Mouse (Mus musculus): ENCODE data around the gene Hip1r.

Gene Hip1r

DNA sequence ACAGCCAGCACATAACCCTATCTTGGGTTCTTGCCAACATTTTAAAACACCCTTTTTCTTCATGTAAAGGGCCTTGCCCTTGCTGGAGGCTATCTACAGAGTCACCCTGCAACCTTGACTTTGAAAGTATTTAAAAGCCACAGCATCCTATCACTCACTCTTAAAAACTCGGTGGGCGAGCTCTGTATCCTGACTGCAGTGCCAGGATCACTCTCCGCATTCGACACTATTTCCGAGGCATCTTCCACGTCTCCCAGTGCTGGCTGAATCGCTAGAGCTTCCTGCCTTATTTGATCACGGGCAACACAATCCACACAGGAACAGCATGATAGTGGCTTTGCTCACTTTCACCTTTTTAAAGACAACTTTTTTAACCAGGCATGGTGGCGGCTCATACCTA is 44.5 kb downstream of the Hip1r start:
- DNase-seq (ENCODE audit: low spot score in 2 of 2): no peak

DNA sequence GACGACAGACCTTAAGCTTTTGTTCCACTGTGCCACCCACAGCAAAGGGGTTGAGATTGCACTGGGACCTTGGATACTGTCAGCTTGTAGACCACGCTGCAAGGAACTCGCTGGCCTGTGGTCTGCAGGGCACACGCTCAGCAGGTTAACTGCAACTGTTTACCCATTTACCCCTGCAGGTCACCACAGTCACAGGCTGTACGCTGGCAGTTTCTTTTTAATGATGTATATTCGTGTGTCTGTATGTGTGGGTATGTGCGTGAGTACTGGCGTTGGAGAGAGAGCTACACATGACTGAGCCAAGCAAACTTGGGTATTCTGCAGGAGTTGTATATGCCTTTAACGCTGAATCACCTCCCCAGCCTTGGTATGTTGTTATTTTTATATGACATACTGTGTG is 45.2 kb downstream of the Hip1r start:
- no peak for DNase-seq (ENCODE audit: low spot score in 2 of 2)

DNA sequence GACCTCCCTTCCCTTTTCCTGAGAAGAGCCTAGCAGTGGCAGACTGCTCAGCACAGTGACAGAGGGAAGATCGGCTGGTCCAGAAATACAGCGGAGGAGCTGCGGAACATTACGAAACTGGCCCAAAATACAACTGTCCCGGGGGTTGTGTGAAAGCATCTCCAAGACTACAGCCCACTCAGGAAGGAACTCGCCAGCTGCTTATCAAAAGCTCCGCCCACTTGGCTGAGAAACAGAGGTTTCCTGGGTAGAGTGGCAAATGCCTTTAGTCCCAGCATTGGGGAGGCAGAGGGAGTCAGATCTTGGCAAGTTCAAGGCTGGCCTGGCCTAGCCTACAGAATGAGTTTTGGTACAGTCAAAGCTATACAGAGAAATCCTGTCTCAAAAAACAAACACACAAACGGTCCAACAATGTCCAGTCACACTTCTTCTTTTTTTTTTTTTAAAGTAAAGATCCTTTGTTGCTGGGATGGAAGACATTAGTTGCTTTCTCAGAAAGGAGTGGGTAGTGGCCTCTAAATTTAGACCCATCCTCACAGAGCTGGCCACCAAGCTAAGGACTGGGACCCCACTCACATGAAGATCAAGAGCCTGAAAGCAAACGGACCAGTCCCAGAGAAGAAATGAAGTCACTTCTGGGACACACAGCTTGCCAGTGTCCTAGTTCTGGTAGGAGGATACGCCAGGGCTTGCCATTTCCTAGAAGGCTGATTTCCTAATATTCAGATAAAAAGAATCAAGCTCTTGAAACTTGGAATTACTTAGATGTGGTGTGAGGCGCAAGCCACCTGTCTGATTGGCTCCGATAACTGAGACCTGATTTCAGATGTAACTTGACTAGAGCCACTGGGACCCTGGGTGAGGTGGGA is 46.2 kb downstream of the Hip1r start:
- DNase-seq (ENCODE audit: low spot score in 2 of 2): peak; percentile 89 to 91

DNA sequence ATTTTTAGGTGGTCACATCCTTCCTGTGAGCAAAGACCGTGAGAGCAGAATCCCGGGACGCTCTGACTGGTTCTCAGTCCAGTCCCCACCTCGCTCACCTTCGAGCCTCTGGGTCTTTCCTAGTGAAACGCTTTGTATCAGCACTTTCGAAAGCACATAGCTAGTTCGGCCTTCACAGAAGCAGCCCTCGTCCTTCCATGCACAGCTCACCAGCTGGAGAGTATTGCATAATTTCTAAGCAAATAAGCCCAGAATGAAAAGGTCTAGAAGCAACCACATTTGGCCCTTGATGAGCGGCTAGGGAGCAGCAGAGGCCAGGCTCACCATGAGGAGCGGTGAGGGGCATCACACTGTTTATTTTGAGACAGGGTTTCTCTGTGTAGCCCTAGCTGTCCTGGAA is 47.7 kb downstream of the Hip1r start:
- peak in 1 of 2 experiments; percentile 13 for DNase-seq (ENCODE audit: low spot score in 2 of 2)

DNA sequence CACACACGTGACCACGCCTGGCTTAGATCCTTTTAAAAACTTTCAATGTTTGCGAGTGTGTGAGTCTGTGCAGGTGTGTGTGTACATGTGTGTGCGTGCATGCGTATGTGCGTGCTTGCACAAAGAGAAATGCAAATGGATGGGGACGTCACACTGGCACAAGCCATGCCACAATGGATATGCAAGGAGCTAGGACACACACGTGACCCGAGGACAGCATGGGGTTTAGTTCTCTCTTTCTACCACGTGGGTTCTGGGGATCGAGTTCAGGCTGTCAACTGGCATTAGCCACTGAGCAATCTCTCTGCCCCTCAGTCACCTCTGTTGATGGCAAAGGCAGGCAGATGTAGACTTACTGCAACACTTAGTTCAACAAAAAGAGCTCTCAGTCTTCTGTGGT is 48.3 kb downstream of the Hip1r start:
- DNase-seq (ENCODE audit: low spot score in 2 of 2): peak in 1 of 2 experiments; percentile 3

DNA sequence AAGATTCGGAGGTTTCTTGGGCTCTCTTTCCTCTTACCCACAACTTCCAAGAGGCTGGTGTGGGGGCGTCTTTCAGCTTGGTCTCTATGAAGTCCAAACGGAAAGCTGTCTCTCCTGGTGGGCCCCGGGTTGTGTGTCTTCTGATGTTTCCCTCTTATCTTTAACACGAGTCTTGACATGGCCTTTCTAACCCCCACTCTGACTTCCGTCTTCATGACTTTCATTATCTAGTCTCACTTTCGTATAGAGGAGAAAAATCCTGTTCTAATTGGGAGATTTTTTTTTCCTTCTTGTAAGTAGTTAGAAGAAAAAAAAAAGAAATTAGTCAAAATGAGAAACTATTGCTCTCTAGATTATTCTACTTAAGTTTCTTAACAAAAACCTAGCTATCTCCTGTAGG is 48.9 kb downstream of the Hip1r start:
- DNase-seq (ENCODE audit: low spot score in 2 of 2): peak in 1 of 2 experiments; percentile 31

DNA sequence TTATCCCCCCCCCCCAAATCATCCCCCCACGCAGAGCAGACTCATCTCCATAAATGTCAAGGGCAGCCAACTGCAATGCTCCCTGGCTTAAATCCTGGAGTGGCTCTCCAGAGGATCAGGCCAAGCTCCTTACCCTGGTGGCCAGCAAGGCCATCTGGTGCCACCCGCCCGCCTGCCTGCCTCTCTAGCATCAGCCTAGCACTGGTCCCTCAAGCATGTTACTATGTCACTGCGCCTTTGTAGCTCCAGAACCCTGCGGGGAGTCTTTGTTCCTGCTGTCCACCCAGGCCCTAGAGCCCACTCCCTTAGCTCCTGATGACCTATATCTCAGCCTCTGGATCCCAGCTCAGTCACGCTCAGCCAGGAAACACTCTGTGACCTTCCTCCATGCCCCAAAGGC is 51.2 kb downstream of the Hip1r start:
- no peak for DNase-seq (ENCODE audit: low spot score in 2 of 2)

DNA sequence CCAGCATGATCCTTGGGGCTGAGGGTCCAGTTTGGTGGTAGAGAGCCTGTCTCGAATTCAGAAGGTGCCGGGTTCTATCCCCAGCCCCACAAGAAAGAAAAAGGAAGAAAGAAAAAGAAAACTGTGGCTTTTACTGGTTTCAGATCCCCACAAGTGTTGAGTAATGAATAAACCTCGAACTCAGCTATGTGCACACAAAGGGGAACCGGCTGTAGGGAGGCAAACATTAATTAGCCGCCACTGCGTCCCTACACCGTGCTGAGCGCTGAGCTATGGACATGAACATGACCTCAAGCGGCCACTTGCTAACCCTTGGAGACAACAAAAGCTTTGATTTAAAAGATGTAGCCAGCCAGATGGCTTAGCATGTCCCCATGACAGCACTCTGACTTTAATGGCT is 51.7 kb downstream of the Hip1r start:
- DNase-seq (ENCODE audit: low spot score in 2 of 2): no peak

DNA sequence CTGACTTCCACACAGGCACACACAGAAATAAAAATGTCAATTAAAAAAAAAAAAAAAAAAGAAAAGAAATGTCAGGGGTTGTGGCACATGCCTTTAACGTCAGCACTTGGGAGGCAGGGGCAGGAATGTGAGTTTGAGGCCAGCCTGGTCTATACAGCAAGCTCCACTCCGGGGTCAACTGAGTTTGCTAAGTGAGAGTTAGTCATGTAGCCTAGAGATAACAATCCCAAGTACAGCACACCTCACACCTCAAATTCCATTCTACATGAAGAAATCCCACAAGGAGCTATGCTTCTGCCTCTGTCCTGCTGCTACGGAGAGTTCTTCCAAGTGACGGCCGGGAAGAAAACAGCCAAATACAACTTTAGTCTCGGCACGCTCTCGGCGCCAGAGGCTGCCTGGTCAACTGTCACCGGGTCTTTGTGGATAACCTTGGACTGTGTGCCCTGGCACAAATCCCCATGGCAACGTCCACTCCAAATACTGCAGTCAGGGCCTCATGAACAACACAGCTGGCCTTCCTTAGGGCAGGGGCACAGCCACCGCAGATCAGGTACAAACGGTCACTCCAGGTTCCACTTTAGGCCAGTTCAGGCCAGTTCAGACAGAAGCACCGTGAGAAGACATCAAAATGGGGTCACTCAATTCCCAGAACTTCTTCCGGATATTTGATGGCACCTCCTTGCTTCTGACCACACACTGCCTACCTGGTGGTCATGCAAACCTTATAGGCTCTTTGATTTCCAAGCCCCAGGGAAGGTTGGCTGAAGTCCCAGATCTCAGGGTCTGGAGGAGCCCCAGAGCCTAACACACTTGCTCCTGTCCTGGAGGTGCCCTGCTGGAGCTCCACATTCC is 52.4 kb downstream of the Hip1r start:
- DNase-seq (ENCODE audit: low spot score in 2 of 2): no peak

DNA sequence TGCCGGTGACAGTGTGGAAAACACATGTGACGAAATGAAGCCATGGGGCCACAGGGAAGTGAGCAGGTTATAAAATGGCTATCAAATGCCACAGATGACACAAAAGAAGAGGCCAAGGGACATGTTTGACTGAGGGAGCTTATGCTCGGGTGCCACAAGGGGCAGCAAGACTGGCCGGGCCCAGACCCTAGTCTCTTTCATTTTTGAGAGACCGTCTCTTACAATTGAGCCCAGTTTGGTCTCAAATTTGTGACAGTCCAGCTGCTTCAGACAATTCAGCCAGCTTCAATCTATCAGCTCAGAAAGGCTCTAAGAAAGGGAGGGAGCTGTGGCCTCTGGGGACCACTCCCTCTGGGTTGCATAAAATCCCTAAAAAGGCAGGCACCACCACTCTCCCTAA is 53.1 kb downstream of the Hip1r start:
- DNase-seq (ENCODE audit: low spot score in 2 of 2): no peak

DNA sequence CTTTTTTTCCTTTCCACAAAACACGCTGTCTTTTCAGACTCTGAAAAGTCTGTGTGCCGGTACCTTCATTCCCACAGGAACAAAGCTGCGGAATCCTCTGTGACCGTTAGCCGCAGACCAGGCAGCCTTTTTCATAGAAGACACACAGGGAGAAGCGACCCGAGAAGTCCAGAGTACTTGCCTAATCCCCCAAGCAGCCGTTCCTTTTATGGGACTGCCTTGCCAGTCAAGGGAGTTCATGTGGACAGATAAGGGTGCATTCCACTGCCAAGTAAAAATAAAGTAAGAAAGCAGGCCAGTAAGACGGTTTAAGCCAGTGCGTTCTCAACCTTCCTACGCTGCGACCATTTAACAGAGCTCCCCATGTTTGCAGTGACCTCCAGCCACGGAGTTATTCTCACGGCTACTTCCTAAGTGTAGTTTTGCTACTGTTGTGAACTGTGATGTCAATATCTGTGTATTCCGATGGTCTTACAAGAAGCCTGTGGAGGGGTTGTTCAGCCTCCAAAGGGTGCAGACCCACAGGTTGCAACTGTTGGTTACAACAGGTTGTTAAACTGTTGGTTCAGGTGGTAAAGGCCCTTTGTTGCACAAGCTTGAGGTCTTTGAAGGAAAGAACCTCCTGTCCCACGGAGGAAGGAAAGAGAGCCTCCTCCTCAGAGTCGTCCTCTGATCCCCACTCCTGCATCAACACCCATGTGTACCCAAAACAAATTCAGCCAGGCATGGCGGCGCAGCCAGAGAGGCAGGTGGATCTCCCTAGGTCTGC is 54.5 kb downstream of the Hip1r start:
- DNase-seq (ENCODE audit: low spot score in 2 of 2): no peak

DNA sequence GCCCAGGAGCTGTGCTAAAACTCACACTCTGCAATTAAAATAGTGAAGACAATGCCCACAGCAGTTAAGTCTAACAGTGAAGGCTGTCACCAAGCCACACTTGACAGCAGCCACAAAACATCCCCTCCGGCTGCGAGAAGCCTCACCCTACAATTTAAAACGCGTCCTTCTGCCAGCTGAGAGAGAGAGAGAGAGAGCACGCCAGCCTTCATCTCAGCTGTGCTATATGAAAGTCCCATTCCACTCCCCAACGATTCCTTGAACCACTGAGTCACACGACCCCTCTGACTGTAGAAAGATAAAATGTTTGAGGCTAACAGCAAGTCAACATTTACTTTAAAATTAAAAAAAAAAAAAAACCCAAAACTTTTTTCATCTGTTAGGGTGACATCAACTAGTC is 55.3 kb downstream of the Hip1r start:
- DNase-seq (ENCODE audit: low spot score in 2 of 2): no peak

DNA sequence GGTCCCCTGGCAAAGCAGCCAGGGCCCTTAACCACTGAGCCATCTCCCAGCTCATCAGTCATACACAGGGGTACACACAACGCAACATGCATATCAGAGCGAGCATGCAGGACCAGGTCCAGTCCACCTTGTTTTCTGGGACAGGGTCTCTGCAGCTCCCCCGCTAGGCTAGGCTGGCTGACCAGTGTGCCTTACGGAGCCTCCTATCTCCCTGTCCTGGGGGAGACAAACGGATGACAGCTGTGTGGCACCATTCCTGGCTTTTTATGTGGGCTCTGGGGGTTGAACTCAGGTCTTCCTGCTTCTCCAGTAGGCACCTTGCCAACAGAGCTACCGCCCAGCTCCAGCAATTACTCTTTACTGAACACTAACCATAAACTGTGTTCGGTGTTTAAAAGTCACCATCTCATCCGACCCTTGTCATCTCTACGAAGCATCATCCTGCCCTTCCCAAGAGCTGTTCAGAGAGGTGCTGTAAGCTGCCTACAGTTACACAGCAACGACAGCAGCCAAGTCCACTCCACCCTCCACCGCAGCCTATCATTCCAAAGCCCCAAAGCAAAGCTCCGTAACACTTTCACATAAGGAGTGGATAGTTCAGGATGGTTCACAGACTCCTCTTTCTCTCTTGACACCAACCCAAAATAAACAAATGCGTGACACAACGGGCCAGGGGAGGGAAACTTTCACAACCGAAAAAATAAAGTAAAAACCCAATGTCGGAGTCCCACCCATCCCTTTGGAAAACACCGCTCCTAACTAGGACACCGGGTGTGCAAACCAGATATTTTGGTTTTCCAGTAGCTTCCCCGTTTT is 56.0 kb downstream of the Hip1r start:
- DNase-seq (ENCODE audit: low spot score in 2 of 2): no peak

DNA sequence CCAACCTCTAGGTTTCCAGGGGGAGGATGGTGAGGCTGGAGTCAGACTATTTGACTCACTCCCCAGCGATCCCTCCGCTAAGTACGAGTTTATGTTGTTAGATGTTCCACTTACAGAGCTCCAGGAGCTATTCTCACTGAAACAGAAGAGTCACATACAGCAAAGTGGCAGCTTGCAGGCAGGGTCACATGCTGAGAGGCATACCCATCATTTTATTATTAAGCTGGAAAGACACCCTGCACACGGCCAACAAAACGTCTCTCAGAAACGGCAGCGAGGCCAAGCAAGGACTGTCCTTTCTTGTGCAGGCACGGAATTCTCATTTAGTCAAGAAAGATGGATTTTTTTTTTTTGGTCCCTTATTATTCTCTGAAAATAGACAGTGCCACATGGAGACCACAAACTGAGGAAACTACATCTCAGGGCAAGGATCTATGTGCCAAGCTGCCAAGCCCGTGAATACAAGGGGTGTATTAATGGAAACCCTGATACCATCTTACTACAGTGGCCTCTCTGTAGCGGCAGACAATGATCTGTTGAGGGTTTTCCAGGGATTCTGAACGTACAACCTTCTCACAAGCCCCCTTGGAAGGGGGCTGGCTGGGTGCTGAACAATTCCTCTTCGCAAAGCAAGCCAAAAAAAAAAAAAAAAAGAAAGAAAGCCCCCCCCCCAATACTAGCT is 57.1 kb downstream of the Hip1r start:
- DNase-seq (ENCODE audit: low spot score in 2 of 2): no peak

DNA sequence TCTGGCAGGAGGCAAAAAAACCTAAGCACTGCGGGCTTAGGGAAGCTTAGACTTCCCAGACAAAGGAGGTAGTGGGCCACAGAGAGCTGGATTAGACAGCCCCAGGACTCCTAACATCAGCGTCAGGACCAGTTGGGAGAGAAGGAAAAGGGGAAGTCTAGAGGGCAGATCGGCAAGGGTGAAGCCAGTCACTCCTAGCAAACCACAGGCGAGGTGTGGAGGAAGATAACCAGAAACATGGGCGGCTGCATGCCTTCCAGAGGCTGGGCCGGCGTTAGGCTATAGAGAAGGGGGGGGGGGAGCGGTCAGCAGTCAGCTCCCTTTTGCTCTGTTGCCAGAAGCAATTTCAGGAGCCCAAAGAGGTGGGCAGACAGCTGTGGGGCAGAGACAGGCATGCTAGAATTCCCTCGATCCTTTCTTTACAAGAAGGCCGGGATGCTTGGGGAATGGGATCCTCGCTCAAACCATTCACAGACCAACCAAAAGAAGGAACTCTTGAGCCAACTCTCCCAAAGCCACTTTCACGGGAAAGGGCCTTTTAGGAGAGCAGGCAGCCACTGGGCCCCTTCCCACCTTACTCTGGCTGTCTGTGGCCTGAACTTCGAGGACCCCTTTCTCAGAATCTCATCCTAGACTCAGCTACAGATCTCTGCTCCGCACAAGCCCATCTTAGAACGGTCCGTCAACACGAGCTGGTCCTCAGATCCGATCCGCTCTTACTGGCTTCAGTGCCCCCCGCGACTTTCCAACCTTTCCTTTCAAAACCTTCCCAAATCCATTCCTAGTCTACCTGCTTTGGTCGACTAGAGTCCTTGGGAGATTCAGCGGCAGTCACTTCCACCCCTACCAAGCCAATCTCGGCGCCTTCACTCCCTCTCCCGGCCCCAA is 57.9 kb downstream of the Hip1r start:
- no peak for DNase-seq (ENCODE audit: low spot score in 2 of 2)

DNA sequence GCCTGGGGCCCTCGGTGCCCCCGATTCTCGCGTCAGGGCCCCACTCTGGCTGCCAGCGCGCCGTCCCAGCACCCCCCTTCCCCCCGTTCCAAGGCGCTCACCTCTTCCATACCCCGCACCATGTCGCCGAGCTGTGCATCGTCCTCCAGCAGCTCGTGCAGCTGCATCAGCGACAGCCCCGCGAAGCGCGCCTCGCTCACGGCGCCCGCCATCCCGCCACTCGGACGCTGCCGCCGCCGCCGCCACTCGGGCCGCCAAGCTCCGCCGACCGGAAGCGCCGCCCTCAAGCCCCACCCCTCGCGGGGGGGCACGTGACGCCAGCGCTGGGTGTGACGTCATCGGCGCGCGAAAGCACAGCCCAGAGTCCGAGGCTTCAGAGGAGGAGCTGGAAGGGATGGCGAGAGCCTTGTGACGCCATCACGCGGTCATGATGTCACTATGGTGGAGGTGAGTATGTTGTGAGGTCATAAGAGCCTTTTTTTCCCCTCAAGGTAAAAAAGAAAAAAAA is 58.6 kb downstream of the Hip1r start, which contains the start of gene Vps37b:
TSS of gene Vps37b (minus strand) at position 270 of the 508 bp plus-strand sequence.
- DNase-seq (ENCODE audit: low spot score in 2 of 2): peak; percentile 92 to 93

DNA sequence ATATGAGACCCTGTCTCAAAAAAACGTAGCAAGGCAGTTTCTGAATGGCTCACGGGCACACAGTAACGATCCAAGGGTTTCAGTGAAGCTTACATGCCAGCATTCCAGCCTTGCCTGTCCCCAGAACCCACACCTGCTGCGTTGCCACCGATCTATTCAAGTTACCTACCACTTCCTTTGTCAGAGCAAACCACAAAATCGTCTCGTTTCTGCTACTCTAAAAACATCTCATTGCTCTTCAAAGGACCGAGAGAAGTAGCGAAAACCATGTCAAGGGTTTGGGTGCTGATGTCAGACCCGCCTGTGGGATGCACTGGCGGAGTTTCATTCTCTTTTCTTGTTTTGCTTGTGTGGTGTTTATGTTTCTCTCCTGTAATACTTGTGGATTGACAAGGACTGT is 61.0 kb downstream of the Hip1r start:
- no peak for DNase-seq (ENCODE audit: low spot score in 2 of 2)

DNA sequence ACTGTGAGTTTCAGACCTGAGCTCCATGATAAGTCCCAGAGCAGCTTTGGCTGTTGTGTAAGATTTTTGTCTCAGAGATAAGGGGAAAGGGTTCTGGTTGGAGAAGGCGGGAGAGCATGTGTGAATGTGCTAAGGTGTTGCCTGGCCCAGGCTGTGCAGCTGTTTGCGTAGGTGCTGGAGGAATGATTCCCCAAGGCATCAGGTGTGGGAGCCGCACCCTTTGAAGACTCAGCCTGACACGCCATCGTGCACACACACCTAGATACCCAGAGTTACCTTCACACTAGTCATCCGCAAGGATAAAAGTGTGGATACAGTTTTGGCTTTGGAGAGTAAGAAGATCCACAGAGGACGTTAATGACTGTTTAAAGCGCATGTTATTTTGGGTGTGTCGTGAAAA is 62.0 kb downstream of the Hip1r start:
- no peak for DNase-seq (ENCODE audit: low spot score in 2 of 2)

DNA sequence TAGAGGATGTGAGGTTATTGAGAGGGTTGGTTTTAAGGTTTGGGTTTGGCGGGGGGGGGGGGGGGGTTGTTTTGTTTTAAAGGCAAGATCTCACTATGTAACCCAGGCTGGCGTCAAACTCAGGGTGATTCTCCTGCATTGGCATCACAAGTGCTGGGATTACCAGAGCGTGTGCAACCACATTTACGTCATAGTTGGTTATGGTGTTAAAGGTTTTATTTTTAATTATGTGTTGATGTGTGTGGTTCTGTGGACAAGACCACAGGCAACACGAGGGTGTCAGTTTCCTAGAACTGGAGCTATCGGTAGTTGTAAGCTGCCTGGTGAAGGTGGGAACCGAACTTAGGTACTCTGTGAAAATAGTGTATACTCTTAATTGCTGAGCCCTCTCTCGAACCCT is 62.4 kb downstream of the Hip1r start:
- DNase-seq (ENCODE audit: low spot score in 2 of 2): no peak
